Mouse (Mus musculus): ENCODE data around the gene Mup5. TPM values are rescaled to one million over a fixed set of nuclear protein-coding genes. Genes with fewer than 3 reads are reported as not detected.
"Not testable (repeated sequence)": the region's sequence is repeated elsewhere in the genome, so short reads cannot be mapped to it uniquely, and the experiment has no call there.

The Mup5 gene
- polyA plus RNA-seq (2015; fragmentation: Nextera tagmentation; extraction: Ambion mirVana) = not detected in 2 replicates

- ATAC-seq (replicated peaks; ENCODE audit: insufficient number of reproducible peaks, insufficient read depth, low FRiP score, low read depth) = no peak
- 66% methylated on average over 4 of the region's 4 CpGs for WGBS
- no peak within 1 kb of the TSS for H3K4me2 ChIP-seq
- H3K4me1 ChIP-seq (replicated peaks) = no peaks in the 10 kb centered on the region
- H3K4me3 ChIP-seq = no peak within 1 kb of the TSS
- H3K9me3 ChIP-seq (replicated peaks) = no peaks in the 10 kb centered on the region
- no peaks in the 10 kb centered on the region for H3K27me3 ChIP-seq
- H3K36me3 ChIP-seq = no peaks in the 10 kb centered on the region
- H3K27ac ChIP-seq = no peak within 1 kb of the TSS
- no peak within 1 kb of the TSS for H3K9ac ChIP-seq
Measured at GRCm38 (mm10) chr4:61834952-61835708, at the start of gene Mup5. Gene Mup5 (minus strand): TSS chr4:61835233.

- Histone ChIP-seq H3K36me3 (no peaks in the 10 kb centered on the region), H3K4me2 (no peak overlapping the region), H3K27me3 (no peaks in the 10 kb centered on the region), H3K27ac (no peak overlapping the region), H3K9me3 (replicated peaks) (no peaks in the 10 kb centered on the region), H3K4me3 (no peak overlapping the region), H3K4me1 (replicated peaks) (peaks cover 9% of the 10 kb centered on the region), H3K9ac (no peak overlapping the region)
- 43% methylated on average over 4 of the region's 4 CpGs for WGBS
- no peak for ATAC-seq (replicated peaks; ENCODE audit: insufficient number of reproducible peaks, insufficient read depth, low FRiP score, low read depth)
Measured at GRCm38 (mm10) chr4:61858160-61858559, 23.1 kb upstream of the Mup5 start.

GRCm38 (mm10) chr4:61855831-61856698, 21.0 kb upstream of the Mup5 start:
- no peak overlapping the region for H3K9ac ChIP-seq
- H3K27ac ChIP-seq = peak overlapping the region; percentile 79
- 0 out of 2 replicates have a peak, but pooled peaks cover 5% of the 10 kb centered on the region for H3K9me3 ChIP-seq (replicated peaks)
- no peak overlapping the region for H3K4me2 ChIP-seq
- no peaks in the 10 kb centered on the region for H3K36me3 ChIP-seq
- no peak overlapping the region for H3K4me3 ChIP-seq
- 56% methylated on average over 18 of the region's 18 CpGs for WGBS
- peaks cover 9% of the 10 kb centered on the region for H3K4me1 ChIP-seq (replicated peaks)
- no peaks in the 10 kb centered on the region for H3K27me3 ChIP-seq
- ATAC-seq (replicated peaks; ENCODE audit: insufficient number of reproducible peaks, insufficient read depth, low FRiP score, low read depth) = peak; percentile 91

GRCm38 (mm10) chr4:61855344-61855743, 20.3 kb upstream of the Mup5 start:
- peaks cover 9% of the 10 kb centered on the region for H3K4me1 ChIP-seq (replicated peaks)
- 75% methylated on average over 6 of the region's 6 CpGs for WGBS
- H3K27ac ChIP-seq = peak overlapping the region; percentile 79
- H3K4me2 ChIP-seq = no peak overlapping the region
- no peaks in the 10 kb centered on the region for H3K36me3 ChIP-seq
- H3K4me3 ChIP-seq = no peak overlapping the region
- peak; percentile 34 for ATAC-seq (replicated peaks; ENCODE audit: insufficient number of reproducible peaks, insufficient read depth, low FRiP score, low read depth)
- no peaks in the 10 kb centered on the region for H3K27me3 ChIP-seq
- H3K9ac ChIP-seq = no peak overlapping the region
- H3K9me3 ChIP-seq (replicated peaks) = 0 out of 2 replicates have a peak, but pooled peaks cover 5% of the 10 kb centered on the region

GRCm38 (mm10) chr4:61844758-61845455, 9.9 kb upstream of the Mup5 start:
- Histone ChIP-seq H3K9ac (no peak overlapping the region), H3K9me3 (replicated peaks) (no peaks in the 10 kb centered on the region), H3K4me1 (replicated peaks) (no peaks in the 10 kb centered on the region), H3K27me3 (no peaks in the 10 kb centered on the region), H3K27ac (no peak overlapping the region), H3K4me2 (no peak overlapping the region), H3K36me3 (no peaks in the 10 kb centered on the region), H3K4me3 (no peak overlapping the region)
- ATAC-seq (replicated peaks; ENCODE audit: insufficient number of reproducible peaks, insufficient read depth, low FRiP score, low read depth) = 0 out of 2 replicates have a peak, but pooled peaks have one; percentile 27
- 81% methylated on average over 5 of the region's 5 CpGs for WGBS

GRCm38 (mm10) chr4:61829211-61829610, 5.8 kb downstream of the Mup5 start:
- H3K9me3 ChIP-seq (replicated peaks) = no peaks in the 10 kb centered on the region
- H3K36me3 ChIP-seq = no peaks in the 10 kb centered on the region
- H3K4me2 ChIP-seq = no peak overlapping the region
- 66% methylated on average over 4 of the region's 4 CpGs for WGBS
- no peaks in the 10 kb centered on the region for H3K27me3 ChIP-seq
- ATAC-seq (replicated peaks; ENCODE audit: insufficient number of reproducible peaks, insufficient read depth, low FRiP score, low read depth) = no peak
- no peak overlapping the region for H3K4me3 ChIP-seq
- no peak overlapping the region for H3K27ac ChIP-seq
- no peaks in the 10 kb centered on the region for H3K4me1 ChIP-seq (replicated peaks)
- H3K9ac ChIP-seq = no peak overlapping the region

GRCm38 (mm10) chr4:61823185-61823584, 11.8 kb downstream of the Mup5 start:
- Histone ChIP-seq H3K9me3 (replicated peaks) (no peaks in the 10 kb centered on the region), H3K4me2 (no peak overlapping the region), H3K9ac (no peak overlapping the region), H3K4me1 (replicated peaks) (no peaks in the 10 kb centered on the region), H3K27ac (no peak overlapping the region), H3K36me3 (no peaks in the 10 kb centered on the region), H3K27me3 (no peaks in the 10 kb centered on the region), H3K4me3 (no peak overlapping the region)
- 0 out of 2 replicates have a peak, but pooled peaks have one; percentile 43 for ATAC-seq (replicated peaks; ENCODE audit: insufficient number of reproducible peaks, insufficient read depth, low FRiP score, low read depth)
- 84% methylated on average over 15 of the region's 15 CpGs for WGBS

GRCm38 (mm10) chr4:61822541-61822940, 12.5 kb downstream of the Mup5 start:
- H3K4me3 ChIP-seq; H3K36me3 ChIP-seq; ATAC-seq (replicated peaks; ENCODE audit: insufficient number of reproducible peaks, insufficient read depth, low FRiP score, low read depth); H3K27ac ChIP-seq; H3K4me1 ChIP-seq (replicated peaks); H3K9me3 ChIP-seq (replicated peaks); H3K9ac ChIP-seq; H3K4me2 ChIP-seq; H3K27me3 ChIP-seq: not testable (repeated sequence)
- 89% methylated on average over 9 of the region's 9 CpGs for WGBS

GRCm38 (mm10) chr4:61815602-61816001, 19.4 kb downstream of the Mup5 start:
- ATAC-seq (replicated peaks; ENCODE audit: insufficient number of reproducible peaks, insufficient read depth, low FRiP score, low read depth) = no peak
- no peaks in the 10 kb centered on the region for H3K36me3 ChIP-seq
- H3K27me3 ChIP-seq = no peaks in the 10 kb centered on the region
- H3K4me1 ChIP-seq (replicated peaks) = no peaks in the 10 kb centered on the region
- H3K9ac ChIP-seq = no peak overlapping the region
- no peak overlapping the region for H3K4me2 ChIP-seq
- no peak overlapping the region for H3K27ac ChIP-seq
- no peak overlapping the region for H3K4me3 ChIP-seq
- no peaks in the 10 kb centered on the region for H3K9me3 ChIP-seq (replicated peaks)
- 35% methylated on average over 2 of the region's 2 CpGs for WGBS

GRCm38 (mm10) chr4:61813435-61813834, 21.6 kb downstream of the Mup5 start:
- no peak overlapping the region for H3K27ac ChIP-seq
- no peaks in the 10 kb centered on the region for H3K9me3 ChIP-seq (replicated peaks)
- no peaks in the 10 kb centered on the region for H3K36me3 ChIP-seq
- H3K4me2 ChIP-seq = no peak overlapping the region
- H3K4me3 ChIP-seq = no peak overlapping the region
- no peak overlapping the region for H3K9ac ChIP-seq
- H3K27me3 ChIP-seq = no peaks in the 10 kb centered on the region
- no peak for ATAC-seq (replicated peaks; ENCODE audit: insufficient number of reproducible peaks, insufficient read depth, low FRiP score, low read depth)
- H3K4me1 ChIP-seq (replicated peaks) = no peaks in the 10 kb centered on the region

GRCm38 (mm10) chr4:61811193-61811592, 23.8 kb downstream of the Mup5 start:
- WGBS = 12% methylated on average over 2 of the region's 2 CpGs
- H3K36me3 ChIP-seq; H3K9ac ChIP-seq; H3K4me2 ChIP-seq; H3K4me1 ChIP-seq (replicated peaks); H3K4me3 ChIP-seq; H3K27ac ChIP-seq; H3K9me3 ChIP-seq (replicated peaks); H3K27me3 ChIP-seq; ATAC-seq (replicated peaks; ENCODE audit: insufficient number of reproducible peaks, insufficient read depth, low FRiP score, low read depth): not testable (repeated sequence)

All from heart, embryonic 15.5 days (tissue).